Comparison of ENCODE assay signal across 28 mouse cellular contexts in genomic region chr3:142358951-142359350, GRCm38 (mm10). TPM values are rescaled to one million over a fixed set of nuclear protein-coding genes. Genes with fewer than 3 reads are reported as not detected.
DNase-seq lines count a peak whose midpoint lies in the region; ATAC-seq and TF ChIP-seq lines count a peak whose summit lies in the region.
"Had no signal": no experiment of that assay in that cellular context is flagged by ENCODE, and none has a peak within 500 bp of the region (broad histone marks: within the 10 kb centered on the region; RNA-seq: fewer than 3 reads in every experiment).

No protein-coding gene starts in this region.

- intact Hi-C loops in gastrocnemius, adult 2 months (cut with DNase I): no loop called here

- peaks cover 9 to 38% of the 10 kb centered on the region in 2 experiments; a peak in 3 of 4 replicates for H3K4me1 ChIP-seq in CH12.LX (ENCODE audit: control insufficient read depth in 1 of 2, insufficient read depth in 2 of 2)
- H3K4me1 ChIP-seq in embryonic fibroblast, embryonic 13.5 days (ENCODE audit: control insufficient read depth, insufficient read depth, low read length): peaks cover 11% of the 10 kb centered on the region
- H3K4me1 ChIP-seq in hindbrain, embryonic 11.5 days (replicated peaks; ENCODE audit: control insufficient read depth, insufficient read depth, low read length): no peaks in the 10 kb centered on the region
- no peaks in the 10 kb centered on the region for H3K4me1 ChIP-seq in forebrain, embryonic 14.5 days (ENCODE audit: control insufficient read depth, insufficient read depth, low read length)
- H3K4me1 ChIP-seq: forebrain, embryonic 13.5 days; intestine, embryonic 15.5 days; liver, embryonic 13.5 days; midbrain, embryonic 12.5 days; neural tube, embryonic 12.5 days had no signal

- ATAC-seq in hindbrain, embryonic 11.5 days (ENCODE audit: low FRiP score): no peak
- ATAC-seq in forebrain, embryonic 14.5 days: no peak
- ATAC-seq: forebrain, embryonic 13.5 days; intestine, embryonic 15.5 days had no signal

- H3K36me3 ChIP-seq in CH12.LX (replicated peaks in 1 of 2; ENCODE audit: control insufficient read depth in 1 of 2, insufficient read depth in 1 of 2, low read length in 1 of 2): peaks cover 0 to 1% of the 10 kb centered on the region in 2 experiments
- no peaks in the 10 kb centered on the region for H3K36me3 ChIP-seq in hindbrain, embryonic 11.5 days (ENCODE audit: control insufficient read depth, insufficient read depth, low read length)
- H3K36me3 ChIP-seq in forebrain, embryonic 14.5 days (ENCODE audit: control insufficient read depth, insufficient read depth, low read length): no peaks in the 10 kb centered on the region
- H3K36me3 ChIP-seq: embryonic facial prominence, embryonic 12.5 days; intestine, embryonic 15.5 days; liver, embryonic 13.5 days; midbrain, embryonic 12.5 days; neural tube, embryonic 12.5 days had no signal

- TF ChIP-seq POLR2A in CH12.LX (IDR thresholded peaks at IDR 0.05; ENCODE audit: low read depth, low read length): no peak
- no peak for TF ChIP-seq POLR2A in embryonic fibroblast, embryonic 13.5 days (IDR thresholded peaks at IDR 0.05; ENCODE audit: low read depth, low read length)

- TF ChIP-seq CTCF in gastrocnemius, adult 2 months (IDR thresholded peaks at IDR 0.05): no peak
- no peak for TF ChIP-seq CTCF in CH12.LX (conservative IDR thresholded peaks at IDR 0.05 in 1 of 2, IDR thresholded peaks at IDR 0.05 in 1 of 2; ENCODE audit: low read depth in 2 of 2, low read length in 2 of 2)
- no peak for TF ChIP-seq CTCF in embryonic fibroblast, embryonic 13.5 days (IDR thresholded peaks at IDR 0.05; ENCODE audit: borderline replicate concordance, insufficient read depth, low read length)

- no peaks in the 10 kb centered on the region for H3K27me3 ChIP-seq in CH12.LX (replicated peaks)
- H3K27me3 ChIP-seq in hindbrain, embryonic 11.5 days (ENCODE audit: control insufficient read depth, insufficient read depth, low read length): no peaks in the 10 kb centered on the region
- H3K27me3 ChIP-seq in forebrain, embryonic 14.5 days (replicated peaks; ENCODE audit: control insufficient read depth, insufficient read depth, low read length): no peaks in the 10 kb centered on the region
- H3K27me3 ChIP-seq: embryonic facial prominence, embryonic 12.5 days; forebrain, embryonic 13.5 days; intestine, embryonic 15.5 days; liver, embryonic 13.5 days; midbrain, embryonic 12.5 days; neural tube, embryonic 12.5 days had no signal

- TF ChIP-seq RAD21 in CH12.LX (IDR thresholded peaks at IDR 0.05; ENCODE audit: low read depth, low read length): no peak

- no peak overlapping the region for H3K4me2 ChIP-seq in CH12.LX (ENCODE audit: insufficient read depth, low read depth, poor library complexity, severe bottlenecking)
- no peak overlapping the region for H3K4me2 ChIP-seq in hindbrain, embryonic 11.5 days (replicated peaks; ENCODE audit: low read depth, low read length)
- no peak overlapping the region for H3K4me2 ChIP-seq in forebrain, embryonic 14.5 days (ENCODE audit: low read length)
- H3K4me2 ChIP-seq: embryonic facial prominence, embryonic 12.5 days; forebrain, embryonic 13.5 days; hindbrain, embryonic 14.5 days; intestine, embryonic 15.5 days; liver, embryonic 13.5 days; midbrain, embryonic 12.5 days; neural tube, embryonic 12.5 days had no signal

- 0 out of 2 replicates have a peak overlapping the region, but pooled peaks have one; percentile 24 for H3K27ac ChIP-seq in gastrocnemius, adult 2 months
- H3K27ac ChIP-seq in CH12.LX (ENCODE audit: insufficient read depth, low read depth): no peak overlapping the region
- H3K27ac ChIP-seq in embryonic fibroblast, embryonic 13.5 days (ENCODE audit: insufficient read depth, low read length): peak overlapping the region; percentile 99
- no peak overlapping the region for H3K27ac ChIP-seq in hindbrain, embryonic 11.5 days (ENCODE audit: low read depth, low read length)
- H3K27ac ChIP-seq in forebrain, embryonic 14.5 days (ENCODE audit: low read depth, low read length): no peak overlapping the region
- H3K27ac ChIP-seq: embryonic facial prominence, embryonic 12.5 days; forebrain, embryonic 13.5 days; hindbrain, embryonic 14.5 days; intestine, embryonic 15.5 days; layer of hippocampus, adult 2 months; liver, embryonic 13.5 days; midbrain, embryonic 12.5 days; neural tube, embryonic 12.5 days had no signal

- dilution Hi-C loops in CH12.LX (cut with MboI; ENCODE audit: extremely low pct_ligation_motif_present, extremely low pct_unique_long_range_greater_than_20kb, low sequenced_read_pairs): no loop called here

- peak; percentile 96 for TF ChIP-seq EP300 in CH12.LX (IDR thresholded peaks at IDR 0.05; ENCODE audit: low read length)

- H3K9me3 ChIP-seq in CH12.LX (replicated peaks; ENCODE audit: low read length): no peaks in the 10 kb centered on the region
- no peaks in the 10 kb centered on the region for H3K9me3 ChIP-seq in hindbrain, embryonic 11.5 days (ENCODE audit: control insufficient read depth, low read length)
- no peaks in the 10 kb centered on the region for H3K9me3 ChIP-seq in forebrain, embryonic 14.5 days (replicated peaks; ENCODE audit: control insufficient read depth, low read length)
- H3K9me3 ChIP-seq: embryonic facial prominence, embryonic 12.5 days; forebrain, embryonic 13.5 days; intestine, embryonic 15.5 days; liver, embryonic 13.5 days; midbrain, embryonic 12.5 days; neural tube, embryonic 12.5 days had no signal

- in situ Hi-C loops in CH12.LX (cut with MboI; ENCODE audit: low pct_ligation_motif_present, low pct_unique_long_range_greater_than_20kb, low sequenced_read_pairs): no loop called here

- DNase-seq in gastrocnemius, adult 2 months: no peak
- no peak for DNase-seq in gastrocnemius, postnatal 10 days
- peak; percentile 80 for DNase-seq in CH12.LX (ENCODE audit: extremely low read depth)
- no peak for DNase-seq in thymus, postnatal 36 days
- no peak for DNase-seq in hindbrain, embryonic 11.5 days (ENCODE audit: low spot score)
- DNase-seq in thymus, postnatal 25 days: no peak
- DNase-seq in forebrain, embryonic 14.5 days (ENCODE audit: low spot score): no peak
- DNase-seq: adrenal gland, postnatal 25 days; cerebellum, adult 11 months; cerebellum, postnatal 14 days; heart, postnatal 36 days; kidney, adult 9 months; kidney, postnatal 25 days; layer of hippocampus, postnatal 36 days; liver, embryonic 13.5 days; lung, adult 2 months; lung, postnatal 14 days; right cerebral cortex, postnatal 14 days; thymus, postnatal 14 days had no signal

- H3K9ac ChIP-seq in CH12.LX (ENCODE audit: insufficient read depth, low read depth): no peak overlapping the region
- no peak overlapping the region for H3K9ac ChIP-seq in hindbrain, embryonic 11.5 days (ENCODE audit: low read depth, low read length)
- no peak overlapping the region for H3K9ac ChIP-seq in forebrain, embryonic 14.5 days (ENCODE audit: low read length)
- H3K9ac ChIP-seq: embryonic facial prominence, embryonic 12.5 days; forebrain, embryonic 13.5 days; hindbrain, embryonic 14.5 days; intestine, embryonic 15.5 days; liver, embryonic 13.5 days; midbrain, embryonic 12.5 days; neural tube, embryonic 12.5 days had no signal

- no peak overlapping the region for H3K4me3 ChIP-seq in gastrocnemius, adult 2 months
- H3K4me3 ChIP-seq in CH12.LX (replicated peaks in 1 of 3; ENCODE audit: low read depth in 2 of 3, low read length in 2 of 3, poor library complexity in 1 of 3): no peak overlapping the region
- H3K4me3 ChIP-seq in embryonic fibroblast, embryonic 13.5 days (ENCODE audit: insufficient read depth, low read length): no peak overlapping the region
- no peak overlapping the region for H3K4me3 ChIP-seq in hindbrain, embryonic 11.5 days (ENCODE audit: low read depth, low read length)
- no peak overlapping the region for H3K4me3 ChIP-seq in forebrain, embryonic 14.5 days (ENCODE audit: low read depth, low read length)
- H3K4me3 ChIP-seq: embryonic facial prominence, embryonic 12.5 days; erythroblast, embryonic 14.5 days; forebrain, embryonic 13.5 days; intestine, embryonic 15.5 days; layer of hippocampus, adult 2 months; liver, embryonic 13.5 days; midbrain, embryonic 12.5 days; neural tube, embryonic 12.5 days had no signal

- no peaks in the 10 kb centered on the region for H3K79me2 ChIP-seq in CH12.LX (replicated peaks; ENCODE audit: control insufficient read depth, extremely low read depth, insufficient read depth, poor library complexity, severe bottlenecking)

TF ChIP-seq in CH12.LX, 34 proteins besides CTCF, POLR2A, EP300 and RAD21:
- TF ChIP-seq CHD2 (IDR thresholded peaks at IDR 0.05; ENCODE audit: low read length) (no peak), TCF12 (IDR thresholded peaks at IDR 0.05; ENCODE audit: low read depth, low read length) (peak; percentile 85), JUND (conservative IDR thresholded peaks at IDR 0.05; ENCODE audit: low read depth, low read length) (peak; percentile 99), MAFK (IDR thresholded peaks at IDR 0.05; ENCODE audit: insufficient replicate concordance, low read length) (peak; percentile 87), RCOR1 (conservative IDR thresholded peaks at IDR 0.05; ENCODE audit: low read depth, low read length) (peak; percentile 95), IRF4 (IDR thresholded peaks at IDR 0.05; ENCODE audit: low read depth, low read length) (peak; percentile 99), BHLHE40 (IDR thresholded peaks at IDR 0.05; ENCODE audit: low read depth, low read length) (peak; percentile 80), MEF2A (IDR thresholded peaks at IDR 0.05; ENCODE audit: borderline replicate concordance, low read depth, low read length) (peak; percentile 97), ETS1 (conservative IDR thresholded peaks at IDR 0.05; ENCODE audit: low read depth, low read length) (peak; percentile 78; the same call in 1 of the 2 replicates), POLR2AphosphoS2 (IDR thresholded peaks at IDR 0.05; ENCODE audit: low read depth, low read length) (no peak), MYC (IDR thresholded peaks at IDR 0.05; ENCODE audit: low read depth, low read length) (no peak), ZNF384 (IDR thresholded peaks at IDR 0.05; ENCODE audit: low read depth, low read length) (peak; percentile 94), JUN (IDR thresholded peaks at IDR 0.05; ENCODE audit: insufficient read depth, low read depth, low read length) (peak; percentile 97)

RNA-seq across cellular contexts. Expression of gene Pdlim5, which starts 36.5 kb away (rescaled TPM):
- total RNA-seq in gastrocnemius, adult 2 months (2021): 100 to 1,000 TPM; 585 to 709 TPM
- 100 to 1,000 TPM; 388 to 401 TPM for total RNA-seq in gastrocnemius, postnatal 10 days (2021)
- total RNA-seq in CH12.LX (2012; rRNA removed) (20.7 and 22.0 TPM in 2 replicates), CH12.LX (2014; rRNA removed) (22.8 and 23.2 TPM in 2 replicates)
- polyA plus RNA-seq in CH12.LX (2012; ENCODE audit: insufficient read length, low read depth): 22.8 and 24.6 TPM in 2 replicates
- polyA plus RNA-seq in embryonic fibroblast, embryonic 13.5 days (2011; ENCODE audit: insufficient read length, low read depth, missing spikeins): 192 and 292 TPM in 2 replicates
- polyA plus RNA-seq in hindbrain, embryonic 11.5 days (2014; fragmentation: Nextera tagmentation; extraction: Ambion mirVana): 20.4 and 21.8 TPM in 2 replicates
- polyA plus RNA-seq in forebrain, embryonic 14.5 days (2014; fragmentation: Nextera tagmentation; extraction: Ambion mirVana): 13.3 and 14.3 TPM in 2 replicates

Comparison
In these comparisons a context has a peak if more than half of its experiments do, and no peak if none do; other contexts are left out.
1. H3K27ac ChIP-seq: peak in gastrocnemius, adult 2 months (single experiment) and embryonic fibroblast, embryonic 13.5 days (single experiment); none in CH12.LX (single experiment), hindbrain, embryonic 11.5 days (single experiment) and forebrain, embryonic 14.5 days (single experiment).